Mouse (Mus musculus): ENCODE measurements around the gene Tagap1. TPM values are rescaled to one million over a fixed set of nuclear protein-coding genes. Genes with fewer than 3 reads are reported as not detected.

Gene Tagap1
- total RNA-seq, 2 experiments from 2014 or later, result 25.0 to 27.1 TPM

Other genes starting within 250 kb of the Tagap1 start
- 10 to 100 TPM; 48.0 to 51.1 TPM for gene Ezr, start 178.4 kb downstream of the Tagap1 start, total RNA-seq (2021)
- gene Rsph3b, start 12.5 kb downstream of the Tagap1 start, total RNA-seq (2021), result 10 to 100 TPM; 28.8 to 30.5 TPM
- 10 to 100 TPM; 35.4 to 39.5 TPM for gene Rnaset2b, start 9.5 kb upstream of the Tagap1 start, total RNA-seq (2021)
- gene Gm49721, start 17.7 kb upstream of the Tagap1 start, total RNA-seq (2021), result 1 to 10 TPM in 1 of 2 experiments, under 1 TPM in 1; 0.25 to 1.0 TPM
- 1 to 10 TPM; 1.1 to 1.8 TPM for gene Gm1604a, start 64.4 kb upstream of the Tagap1 start, total RNA-seq (2021)
- 10 to 100 TPM; 34.4 to 34.6 TPM for gene Rps6ka2, start 209.0 kb upstream of the Tagap1 start, total RNA-seq (2021)